Mouse (Mus musculus) olfactory bulb, adult 2 months (tissue): ENCODE measurements around the gene Sbf1. TPM values are rescaled to one million over a fixed set of nuclear protein-coding genes. Genes with fewer than 3 reads are reported as not detected.

Experiments
- H3K27ac ChIP-seq: fragments of 200-500 bp; 2 replicates; pipeline ENCODE4 v1.5.1; 2012; ENCODE audit warnings: low read depth, low read length; ENCODE audit not compliant: insufficient read depth
- H3K4me1 ChIP-seq: fragments of 200-500 bp; 2 replicates; pipeline ENCODE4 v1.6.1; 2012; ENCODE audit warnings: low read length; ENCODE audit not compliant: control insufficient read depth, insufficient read depth
- H3K4me3 ChIP-seq: fragments of 200-500 bp; 2 replicates; pipeline ENCODE4 v1.5.1; 2012; ENCODE audit warnings: mild to moderate bottlenecking, low read depth, low read length, moderate library complexity; ENCODE audit not compliant: insufficient read depth
- CTCF ChIP-seq: fragments of 200-500 bp; IDR thresholded peaks from 2 replicates; pipeline ENCODE4 v1.5.1; 2012; ENCODE audit warnings: low read depth, mild to moderate bottlenecking, low read length, moderate library complexity; ENCODE audit not compliant: insufficient read depth
- POLR2A ChIP-seq: fragments of 200-500 bp; IDR thresholded peaks from 2 replicates; pipeline ENCODE4 v1.6.1; 2012; ENCODE audit warnings: mild to moderate bottlenecking, low read depth, low read length, moderate library complexity; ENCODE audit not compliant: insufficient read depth
- WGBS: fragments of 180-500 bp; shearing (Covaris S2); methylation state at CpG from one replicate; pipeline ENCODE4 v1.1.7; 2018; 5-methylcytosine and 5-hydroxymethylcytosine counted together
- polyA plus RNA-seq: library from polyadenylated mRNA; stranded (reverse); fragments of >200 nt; gene quantifications from 2 replicates; pipeline ENCODE4 v1.2.4, GENCODE M21; 2012; ENCODE audit warnings: low replicate concordance; ENCODE audit not compliant: missing spikeins, insufficient read depth, insufficient read length

The Sbf1 gene
- polyA plus RNA-seq, 1 experiment: not detected

DNA sequence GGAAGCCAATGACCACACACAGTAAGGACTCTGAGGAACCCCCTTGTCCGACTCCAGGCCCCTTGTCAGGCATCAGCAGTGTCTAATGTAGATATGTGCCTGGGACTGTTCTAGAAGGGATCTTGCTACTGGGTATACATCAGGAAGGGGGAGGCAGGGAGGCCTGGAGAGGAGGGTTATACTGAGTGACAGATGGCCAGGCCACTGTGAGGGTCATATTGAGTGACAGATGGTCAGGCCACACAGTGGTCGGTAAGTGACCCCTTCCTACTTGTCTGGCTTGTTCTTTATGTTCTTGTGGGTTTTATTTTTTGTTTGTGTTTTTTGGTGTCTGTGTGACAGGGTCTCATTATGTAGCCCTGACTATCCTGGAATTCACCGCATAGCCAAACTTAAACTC is 39.6 kb downstream of the Sbf1 start:
- Histone ChIP-seq H3K4me1 (no peaks in the 10 kb centered on the region), H3K4me3 (no peak overlapping the region), H3K27ac (no peak overlapping the region)
- 80% methylated on average over 3 of the region's 3 CpGs for WGBS
- TF ChIP-seq POLR2A (no peak), CTCF (no peak)

DNA sequence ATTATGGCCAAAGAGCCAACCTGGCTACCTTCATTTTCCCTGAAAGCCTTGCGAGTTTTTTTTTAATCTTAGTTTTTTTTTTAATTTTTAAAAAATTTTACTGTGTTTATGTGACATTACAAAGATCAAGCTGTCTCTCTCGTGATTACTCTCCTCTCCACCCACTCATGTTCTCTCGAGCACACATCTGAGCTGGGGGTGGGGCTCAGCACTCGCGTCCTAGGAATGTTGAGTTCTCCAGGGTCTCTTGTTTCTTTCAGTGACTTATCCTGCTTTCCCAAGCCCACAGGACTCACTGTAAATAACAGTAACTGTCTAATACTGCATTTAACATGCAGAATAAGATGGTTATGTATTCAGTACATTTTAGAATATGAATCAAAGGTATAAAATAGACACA is 50.6 kb downstream of the Sbf1 start:
- TF ChIP-seq CTCF (no peak), POLR2A (no peak)
- H3K4me3 ChIP-seq: no peak overlapping the region
- no peak overlapping the region for H3K27ac ChIP-seq
- H3K4me1 ChIP-seq: 0 out of 2 replicates have a peak, but pooled peaks cover 2% of the 10 kb centered on the region
- WGBS: 50% methylated on average over 5 of the region's 5 CpGs

DNA sequence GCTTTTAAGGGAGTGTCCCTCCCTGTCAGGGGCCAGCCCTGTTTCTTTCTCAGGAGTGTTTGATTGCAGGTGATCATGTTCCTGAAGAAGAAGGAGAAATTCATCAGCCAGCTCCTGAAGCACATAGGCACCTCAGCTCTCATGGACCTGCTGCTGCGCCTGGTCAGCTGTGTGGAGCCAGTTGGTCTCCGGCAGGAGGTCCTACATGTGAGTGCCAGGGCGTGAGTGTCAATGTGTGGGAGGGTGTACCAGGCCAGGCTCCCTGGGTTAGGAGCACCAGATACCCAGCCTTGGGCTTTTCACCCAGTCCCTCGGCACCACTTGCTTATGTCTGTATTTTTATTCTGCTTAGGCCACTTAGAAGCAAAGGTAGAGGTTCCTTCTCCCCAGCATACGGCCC is 56.1 kb downstream of the Sbf1 start:
- no peak overlapping the region for H3K4me3 ChIP-seq
- no peaks in the 10 kb centered on the region for H3K4me1 ChIP-seq
- WGBS: 92% methylated on average over 5 of the region's 5 CpGs
- H3K27ac ChIP-seq: no peak overlapping the region
- TF ChIP-seq CTCF (no peak), POLR2A (no peak)

DNA sequence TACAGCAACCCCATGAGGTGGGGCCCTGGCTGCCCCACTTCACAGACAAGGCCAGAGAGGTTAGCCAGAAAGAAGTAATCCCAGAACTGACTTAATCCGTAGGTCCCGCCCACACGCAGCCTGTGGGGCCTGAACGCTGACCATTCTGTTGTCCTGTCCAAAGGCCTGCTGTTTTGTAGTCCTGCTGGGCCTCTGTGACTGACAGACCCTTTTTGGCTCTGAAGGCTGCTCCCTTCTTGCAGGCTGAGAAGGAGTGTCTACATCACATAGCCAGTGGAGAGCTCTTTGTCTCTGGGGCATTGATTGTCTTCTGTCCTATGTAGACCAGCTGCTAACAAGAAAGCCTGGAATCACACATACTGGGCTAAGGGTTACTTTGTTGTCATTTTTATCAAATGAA is 59.8 kb downstream of the Sbf1 start:
- 23% methylated on average over 4 of the region's 4 CpGs for WGBS
- Histone ChIP-seq H3K4me3 (no peak overlapping the region), H3K27ac (no peak overlapping the region), H3K4me1 (no peaks in the 10 kb centered on the region)
- no peak for TF ChIP-seq POLR2A
- TF ChIP-seq CTCF: no peak

DNA sequence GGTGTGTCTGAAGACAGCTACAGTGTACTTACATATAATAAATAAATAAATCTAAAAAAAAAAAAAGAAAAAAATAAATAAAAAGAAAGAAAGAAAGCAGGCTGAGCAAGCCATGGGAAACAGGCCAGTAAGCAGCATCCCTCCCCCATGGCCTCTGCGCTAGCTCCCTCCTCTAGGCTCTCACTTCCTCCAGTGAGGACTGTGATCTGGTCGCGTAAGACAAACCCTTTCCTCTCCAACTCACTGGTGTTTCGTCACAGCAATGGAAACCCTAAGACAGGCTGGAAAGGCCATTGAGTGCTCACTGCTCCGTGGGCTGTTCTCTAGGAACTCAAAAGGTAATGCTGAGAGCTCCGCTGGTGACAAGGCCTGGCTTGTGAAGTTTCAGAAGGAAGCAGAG is 66.0 kb downstream of the Sbf1 start:
- no peak for TF ChIP-seq POLR2A
- no peak for TF ChIP-seq CTCF
- H3K27ac ChIP-seq: no peak overlapping the region
- no peak overlapping the region for H3K4me3 ChIP-seq
- no peaks in the 10 kb centered on the region for H3K4me1 ChIP-seq
- WGBS: 89% methylated on average over 6 of the region's 6 CpGs

DNA sequence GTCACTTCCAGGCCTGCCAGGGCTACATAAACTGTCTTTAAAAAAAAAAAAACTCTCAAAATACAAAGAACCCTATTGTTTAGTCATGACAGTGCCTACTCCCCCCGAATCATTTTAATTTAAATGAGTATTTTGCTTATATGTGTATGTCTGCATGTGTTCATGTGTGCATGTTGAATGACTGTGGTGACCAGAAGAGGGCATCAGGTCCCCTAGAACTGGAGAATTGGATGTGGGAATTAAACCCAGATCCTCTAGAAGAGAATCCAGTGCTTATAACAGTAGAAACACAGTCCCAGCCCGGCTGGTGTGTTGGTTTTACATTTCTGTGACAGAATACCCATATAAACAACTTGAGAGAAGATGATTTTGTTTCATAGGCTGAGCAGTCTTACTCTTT is 74.1 kb downstream of the Sbf1 start:
- Histone ChIP-seq H3K4me3 (no peak overlapping the region), H3K4me1 (peaks cover 7% of the 10 kb centered on the region; the same call in 1 of the 2 replicates), H3K27ac (no peak overlapping the region)
- TF ChIP-seq CTCF (no peak), POLR2A (no peak)
- 58% methylated on average over 2 of the region's 2 CpGs for WGBS

DNA sequence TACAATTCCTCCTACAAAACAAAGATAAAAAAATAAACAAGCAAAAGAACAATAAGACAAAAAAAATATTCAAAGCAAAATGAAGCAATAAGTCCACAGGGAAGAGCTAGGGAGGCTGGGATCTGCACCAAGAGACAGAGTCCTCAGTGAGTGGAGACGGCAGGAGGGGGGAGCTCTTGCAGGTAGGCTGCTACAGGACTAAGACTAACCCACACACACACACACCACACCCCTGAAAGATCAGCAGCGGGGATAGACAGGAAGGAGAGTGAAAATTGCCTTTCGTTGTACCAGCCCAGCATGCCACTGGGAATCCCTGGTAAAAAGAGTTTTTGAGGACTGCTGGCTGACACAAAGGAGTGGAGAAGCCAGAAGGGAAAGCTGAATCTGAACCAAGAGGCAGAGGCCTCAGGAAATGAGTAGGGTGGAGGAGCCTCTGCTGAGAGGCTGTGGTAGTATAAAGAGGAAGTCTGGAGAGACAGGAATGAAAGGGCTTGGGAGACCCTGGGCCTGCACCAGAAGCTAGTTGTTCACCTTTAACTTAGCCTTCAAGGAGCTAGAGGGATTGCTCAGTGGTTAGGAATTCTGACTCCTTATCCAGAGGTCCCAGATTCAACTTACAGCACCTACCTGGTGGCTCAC is 75.2 kb downstream of the Sbf1 start:
- TF ChIP-seq POLR2A: no peak
- no peak for TF ChIP-seq CTCF
- Histone ChIP-seq H3K4me1 (peaks cover 7% of the 10 kb centered on the region; the same call in 1 of the 2 replicates), H3K4me3 (no peak overlapping the region), H3K27ac (no peak overlapping the region)
- WGBS: 44% methylated on average over 3 of the region's 3 CpGs

Other genes with a start within 250 kb of the Sbf1 start
- gene Trabd, start 240.2 kb downstream of the Sbf1 start, polyA plus RNA-seq: not detected in 2 replicates
- not detected in 2 replicates for gene Selenoo, start 226.2 kb downstream of the Sbf1 start, polyA plus RNA-seq
- gene Tubgcp6, start 192.2 kb downstream of the Sbf1 start, polyA plus RNA-seq: 77.8 TPM in 1 of 2 replicates, not detected in the other
- gene Hdac10, start 186.6 kb downstream of the Sbf1 start, polyA plus RNA-seq: not detected in 2 replicates
- not detected in 2 replicates for gene Mapk12, start 174.6 kb downstream of the Sbf1 start, polyA plus RNA-seq
- gene Mapk11, start 165.7 kb downstream of the Sbf1 start, polyA plus RNA-seq: not detected in 2 replicates
- gene Plxnb2, start 134.5 kb downstream of the Sbf1 start, polyA plus RNA-seq: 46.6 TPM in 1 of 2 replicates, not detected in the other
- gene Dennd6b, start 118.8 kb downstream of the Sbf1 start, polyA plus RNA-seq: not detected in 2 replicates
- not detected in 2 replicates for gene Ppp6r2, start 103.8 kb downstream of the Sbf1 start, polyA plus RNA-seq
- not detected in 2 replicates for gene Adm2, start 7.4 kb upstream of the Sbf1 start, polyA plus RNA-seq
- gene Miox, start 19.1 kb upstream of the Sbf1 start, polyA plus RNA-seq: not detected in 2 replicates
- not detected in 2 replicates for gene Lmf2, start 40.3 kb upstream of the Sbf1 start, polyA plus RNA-seq
- not detected in 2 replicates for gene Ncaph2, start 40.4 kb upstream of the Sbf1 start, polyA plus RNA-seq
- gene Sco2, start 58.5 kb upstream of the Sbf1 start, polyA plus RNA-seq: not detected in 2 replicates
- not detected in 2 replicates for gene Tymp, start 61.7 kb upstream of the Sbf1 start, polyA plus RNA-seq
- not detected in 2 replicates for gene Odf3b, start 64.0 kb upstream of the Sbf1 start, polyA plus RNA-seq
- gene Klhdc7b, start 69.6 kb upstream of the Sbf1 start, polyA plus RNA-seq: not detected in 2 replicates
- not detected in 2 replicates for gene Syce3, start 95.2 kb upstream of the Sbf1 start, polyA plus RNA-seq
- not detected in 2 replicates for gene Cpt1b, start 110.6 kb upstream of the Sbf1 start, polyA plus RNA-seq
- gene C730034F03Rik, start 114.3 kb upstream of the Sbf1 start, polyA plus RNA-seq: not detected in 2 replicates
- not detected in 2 replicates for gene Gm44502, start 114.4 kb upstream of the Sbf1 start, polyA plus RNA-seq
- not detected in 2 replicates for gene Chkb, start 114.6 kb upstream of the Sbf1 start, polyA plus RNA-seq
- not detected in 2 replicates for gene Mapk8ip2, start 138.6 kb upstream of the Sbf1 start, polyA plus RNA-seq
- gene Arsa, start 162.1 kb upstream of the Sbf1 start, polyA plus RNA-seq: not detected in 2 replicates
- not detected in 2 replicates for gene Shank3, start 184.3 kb upstream of the Sbf1 start, polyA plus RNA-seq